Comparison of ENCODE assay signal across 16 mouse cellular contexts in genomic region chr9:51686536-51686935, GRCm38 (mm10).
A peak's percentile ranks its signal among the peaks of the same experiment; 100 is the strongest.
DNase-seq lines count a peak whose midpoint lies in the region; ATAC-seq and TF ChIP-seq lines count a peak whose summit lies in the region.
"Had no signal": no experiment of that assay in that cellular context is flagged by ENCODE, and none has a peak within 500 bp of the region (broad histone marks: within the 10 kb centered on the region; RNA-seq: fewer than 3 reads in every experiment).

No protein-coding gene starts in this region.

- no peaks in the 10 kb centered on the region for H3K36me3 ChIP-seq in forebrain, embryonic 14.5 days (ENCODE audit: control insufficient read depth, insufficient read depth, low read length)
- H3K36me3 ChIP-seq in forebrain, embryonic 10.5 days (replicated peaks), result no peaks in the 10 kb centered on the region
- H3K36me3 ChIP-seq: forebrain, embryonic 15.5 days; heart, embryonic 12.5 days; hindbrain, embryonic 10.5 days; hindbrain, embryonic 15.5 days had no signal

- no peaks in the 10 kb centered on the region for H3K4me1 ChIP-seq in forebrain, embryonic 14.5 days (ENCODE audit: control insufficient read depth, insufficient read depth, low read length)
- no peaks in the 10 kb centered on the region for H3K4me1 ChIP-seq in forebrain, embryonic 10.5 days
- H3K4me1 ChIP-seq: forebrain, embryonic 15.5 days; heart, embryonic 12.5 days; hindbrain, embryonic 10.5 days; hindbrain, embryonic 15.5 days had no signal

- peak; percentile 6 for DNase-seq in forebrain, embryonic 14.5 days (ENCODE audit: low spot score)
- DNase-seq in forebrain, embryonic 10.5 days (ENCODE audit: extremely low spot score, low spot score), result no peak
- DNase-seq in left cerebral cortex, postnatal 4 days, result peak; percentile 37
- no peak for DNase-seq in left cerebral cortex, adult 8-10 months (ENCODE audit: low spot score in 2 of 2)
- peak; percentile 34 for DNase-seq in adipocyte (ENCODE audit: low spot score)
- DNase-seq in brain, embryonic 14.5 days (ENCODE audit: low read depth), result peak; percentile 52
- DNase-seq in urinary bladder, postnatal 14 days (ENCODE audit: low spot score), result no peak
- DNase-seq: adrenal gland, postnatal 25 days; heart, adult 2 months; kidney, adult 8-10 months had no signal

- H3K27ac ChIP-seq in forebrain, embryonic 14.5 days (ENCODE audit: low read depth, low read length), result no peak overlapping the region
- no peak overlapping the region for H3K27ac ChIP-seq in forebrain, embryonic 10.5 days
- H3K27ac ChIP-seq: forebrain, embryonic 15.5 days; heart, adult 2 months; hindbrain, embryonic 10.5 days; hindbrain, embryonic 15.5 days had no signal

- WGBS in forebrain, embryonic 14.5 days, result 67% methylated on average over 1 of the region's 1 CpGs
- WGBS in forebrain, embryonic 10.5 days, result 94% methylated on average over 1 of the region's 1 CpGs

- no peak overlapping the region for H3K4me3 ChIP-seq in forebrain, embryonic 14.5 days (ENCODE audit: low read depth, low read length)
- H3K4me3 ChIP-seq in forebrain, embryonic 10.5 days, result no peak overlapping the region
- H3K4me3 ChIP-seq: forebrain, embryonic 15.5 days; heart, adult 2 months; heart, embryonic 12.5 days; hindbrain, embryonic 10.5 days; hindbrain, embryonic 15.5 days had no signal

- intact Hi-C loops in left cerebral cortex, postnatal 4 days (cut with DNase I), result no loop called here

- H3K27me3 ChIP-seq in forebrain, embryonic 14.5 days (replicated peaks; ENCODE audit: control insufficient read depth, insufficient read depth, low read length), result no peaks in the 10 kb centered on the region
- no peaks in the 10 kb centered on the region for H3K27me3 ChIP-seq in forebrain, embryonic 10.5 days (ENCODE audit: poor library complexity, severe bottlenecking)
- H3K27me3 ChIP-seq: forebrain, embryonic 15.5 days; heart, embryonic 12.5 days; hindbrain, embryonic 15.5 days had no signal

- H3K4me2 ChIP-seq in forebrain, embryonic 14.5 days (ENCODE audit: low read length), result no peak overlapping the region
- H3K4me2 ChIP-seq: forebrain, embryonic 15.5 days; heart, embryonic 12.5 days; hindbrain, embryonic 15.5 days had no signal

- no peak for TF ChIP-seq CTCF in brain, embryonic 14.5 days (IDR thresholded peaks at IDR 0.05; ENCODE audit: borderline replicate concordance, extremely low read depth, insufficient read depth, insufficient read length)

- TF ChIP-seq POLR2A in brain, embryonic 14.5 days (IDR thresholded peaks at IDR 0.05; ENCODE audit: borderline replicate concordance, extremely low read depth, insufficient read depth, insufficient read length, poor library complexity, severe bottlenecking), result no peak

- H3K9ac ChIP-seq in forebrain, embryonic 14.5 days (ENCODE audit: low read length), result no peak overlapping the region
- H3K9ac ChIP-seq: forebrain, embryonic 15.5 days; heart, embryonic 12.5 days; hindbrain, embryonic 15.5 days had no signal

- no peak for ATAC-seq in forebrain, embryonic 14.5 days
- ATAC-seq: forebrain, embryonic 15.5 days; inflammation-experienced regulatory T-cells, adult 6 months; intestine, postnatal 0 days had no signal

- H3K9me3 ChIP-seq in forebrain, embryonic 14.5 days (replicated peaks; ENCODE audit: control insufficient read depth, low read length), result no peaks in the 10 kb centered on the region
- no peaks in the 10 kb centered on the region for H3K9me3 ChIP-seq in forebrain, embryonic 10.5 days
- H3K9me3 ChIP-seq: forebrain, embryonic 15.5 days; heart, embryonic 12.5 days; hindbrain, embryonic 10.5 days; hindbrain, embryonic 15.5 days had no signal

Comparison
In these comparisons a context has a peak if more than half of its experiments do, and no peak if none do; other contexts are left out.
1. DNase-seq: peak in forebrain, embryonic 14.5 days (single experiment), left cerebral cortex, postnatal 4 days (single experiment), adipocyte (single experiment) and brain, embryonic 14.5 days (single experiment); none in forebrain, embryonic 10.5 days (single experiment), left cerebral cortex, adult 8-10 months (0 of 2) and urinary bladder, postnatal 14 days (single experiment).